Mouse (Mus musculus) frontal cortex, adult 2 months (tissue): ENCODE measurements around the gene Ttc9b. TPM values are rescaled to one million over a fixed set of nuclear protein-coding genes. Genes with fewer than 3 reads are reported as not detected.
"Not testable (repeated sequence)": the region's sequence is repeated elsewhere in the genome, so short reads cannot be mapped to it uniquely, and the experiment has no call there.

Experiments used
- DNase-seq, 2 experiments: peaks; one replicate each; pipeline ENCODE4 v3.0.0; 2022; ENCODE audit warnings: low spot score in 1 of 2; ENCODE audit errors: extremely low spot score in 1 of 2
- polyA plus RNA-seq: library from polyadenylated mRNA; depleted of rRNA; stranded (reverse); fragments of >200 nt; gene quantifications from 2 replicates; pipeline ENCODE4 v1.2.3, GENCODE M21; 2012

Ttc9b gene
- polyA plus RNA-seq, 1 experiment: 139 TPM

DNA sequence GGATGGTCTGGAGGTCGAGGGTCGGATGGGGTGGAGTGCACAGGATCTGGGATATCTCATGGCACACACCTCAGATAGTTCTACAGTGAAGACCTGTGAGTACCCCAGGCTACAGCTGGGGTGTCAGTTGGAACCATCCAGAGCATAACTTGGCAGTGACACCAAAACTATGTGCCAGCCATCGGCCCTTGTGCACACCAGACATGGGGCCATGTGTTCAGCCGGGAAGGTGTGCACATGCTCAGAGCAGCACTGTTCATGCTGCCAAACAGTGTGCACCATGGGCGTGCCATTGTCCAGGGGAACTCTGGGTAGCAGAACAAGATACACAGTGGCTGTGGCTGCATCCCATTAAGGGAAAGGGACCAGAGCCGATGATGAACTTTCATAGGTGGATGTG lies 19.0 kb upstream of the Ttc9b start:
- DNase-seq: no peak

DNA sequence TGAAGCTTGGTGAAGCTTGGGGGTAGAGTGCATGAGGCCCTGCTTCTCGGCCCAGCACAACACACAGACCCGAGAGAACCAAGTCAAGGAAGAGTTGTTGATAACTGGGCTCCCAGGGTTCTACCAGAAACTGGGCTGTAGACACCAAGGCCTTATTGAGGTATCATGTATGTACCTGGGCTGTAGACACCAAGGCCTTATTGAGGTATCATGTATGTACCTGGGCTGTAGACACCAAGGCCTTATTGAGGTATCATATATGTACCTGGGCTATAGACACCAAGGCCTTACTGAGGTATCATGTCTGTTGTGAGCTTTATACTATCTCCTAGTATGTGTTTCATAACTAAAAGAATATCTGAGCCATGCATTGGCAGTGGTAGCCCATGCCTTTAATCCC lies 18.6 kb upstream of the Ttc9b start:
- DNase-seq: not testable (repeated sequence)

DNA sequence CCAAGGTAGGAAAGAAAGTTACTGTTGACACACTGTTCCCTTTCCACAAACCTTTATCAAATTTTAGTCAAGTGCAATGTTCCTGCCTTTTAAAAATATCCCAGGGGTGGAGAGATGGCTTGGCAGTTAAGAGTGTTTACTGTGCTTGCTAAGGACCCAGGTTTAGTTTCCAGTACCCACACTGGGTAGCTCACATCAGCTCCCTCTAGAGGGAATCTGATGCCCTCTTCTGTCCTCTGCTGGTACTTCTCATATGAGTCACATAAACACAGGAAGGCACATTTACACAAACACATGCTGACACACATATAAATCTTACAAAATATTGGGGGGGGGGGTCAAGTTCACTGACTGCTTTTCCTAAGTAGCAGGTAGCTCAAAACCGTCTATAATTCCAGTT lies 9.2 kb upstream of the Ttc9b start:
- DNase-seq: no peak

DNA sequence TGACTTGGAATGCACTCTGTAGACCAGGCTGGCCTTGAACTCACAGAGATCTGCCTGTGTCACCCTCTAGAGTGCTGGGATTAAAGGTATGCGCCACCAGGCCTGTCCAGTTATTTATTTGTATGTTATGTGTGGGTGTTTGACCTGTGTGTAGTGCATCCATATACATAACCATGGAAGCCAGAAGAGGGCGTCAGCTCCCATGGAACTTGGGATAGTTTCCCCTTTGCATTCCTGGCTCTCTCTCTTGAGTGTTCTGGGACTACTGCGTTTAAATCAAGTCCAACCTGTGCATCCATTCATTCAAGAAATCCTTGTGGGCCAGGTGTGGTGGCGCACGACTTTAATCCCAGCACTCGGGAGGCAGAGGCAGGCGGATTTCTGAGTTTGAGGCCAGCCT lies 7.2 kb upstream of the Ttc9b start:
- no peak for DNase-seq

DNA sequence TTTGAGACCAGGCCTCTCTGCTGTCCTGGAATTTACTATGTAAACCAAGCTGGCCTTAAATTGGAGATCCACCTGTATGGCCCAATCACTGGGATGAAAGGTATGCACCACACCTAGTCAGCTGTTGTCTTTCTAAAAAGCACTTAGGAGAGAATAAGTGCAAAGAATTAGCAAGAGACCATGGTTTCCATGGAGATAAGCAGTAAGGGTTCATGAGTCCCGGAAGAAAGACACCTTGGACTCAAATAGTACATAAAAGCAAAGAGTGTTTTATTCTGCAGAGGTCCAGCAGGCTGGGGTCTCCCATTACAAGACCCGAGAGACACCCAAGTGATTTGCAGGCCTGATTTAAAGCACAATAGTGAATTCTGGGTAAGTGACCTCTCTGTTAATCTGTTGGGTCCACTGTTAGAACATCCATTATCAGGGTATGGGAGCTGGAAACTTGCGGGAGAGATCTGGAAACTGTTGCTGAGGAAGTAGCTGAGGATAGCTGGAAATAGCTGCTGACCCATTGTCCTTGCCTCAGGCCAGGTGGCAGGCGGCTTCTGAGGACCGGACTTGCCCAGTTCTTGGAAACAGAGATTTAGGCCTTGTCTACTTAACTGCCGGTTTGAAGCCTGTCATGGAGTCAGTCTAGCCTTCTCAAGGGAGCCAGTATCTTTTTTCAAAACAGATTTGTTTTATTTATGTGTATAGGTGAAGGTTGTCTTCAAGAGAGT lies 6.3 kb upstream of the Ttc9b start:
- DNase-seq: no peak

DNA sequence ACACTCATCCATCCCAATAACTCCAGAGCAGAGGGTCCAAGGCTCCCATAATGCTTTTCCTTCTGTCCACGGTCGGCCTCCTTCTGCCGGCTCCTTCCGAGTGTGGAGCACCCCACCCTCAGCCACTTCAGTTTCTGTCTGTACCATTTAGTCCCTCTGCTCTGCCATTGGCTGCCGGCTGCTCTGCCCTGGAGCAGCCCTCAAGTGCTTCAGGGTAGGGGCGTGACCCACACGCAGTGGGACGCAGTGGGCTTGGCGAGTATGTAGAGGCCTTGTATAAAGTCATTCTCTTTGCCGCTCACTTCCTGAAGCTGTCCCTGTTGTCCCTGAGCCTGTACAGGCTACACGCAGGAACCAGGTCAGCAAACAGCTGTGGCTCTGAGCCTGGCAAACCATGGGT lies 4.0 kb upstream of the Ttc9b start:
- DNase-seq: no peak

DNA sequence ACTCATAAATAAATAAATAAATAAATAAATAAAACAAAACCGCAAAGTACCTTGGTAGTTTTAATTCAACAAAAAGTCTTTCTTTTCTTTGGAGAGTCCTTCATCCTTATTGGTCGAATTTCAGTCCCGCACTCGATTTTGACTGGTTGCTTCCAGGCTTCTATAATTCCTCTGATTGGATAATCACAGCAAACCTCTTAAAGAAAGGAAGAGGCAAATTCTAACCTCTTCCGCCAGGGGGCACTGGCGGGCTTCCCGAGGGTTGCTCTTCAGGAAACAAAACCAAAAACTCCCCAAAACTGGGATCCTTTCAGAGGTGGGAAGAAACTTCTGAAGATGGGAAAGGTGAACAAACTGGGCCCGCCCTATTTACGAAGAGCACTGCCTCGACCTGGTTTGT lies 2.8 kb upstream of the Ttc9b start:
- peak; percentile 70 to 89 for DNase-seq

DNA sequence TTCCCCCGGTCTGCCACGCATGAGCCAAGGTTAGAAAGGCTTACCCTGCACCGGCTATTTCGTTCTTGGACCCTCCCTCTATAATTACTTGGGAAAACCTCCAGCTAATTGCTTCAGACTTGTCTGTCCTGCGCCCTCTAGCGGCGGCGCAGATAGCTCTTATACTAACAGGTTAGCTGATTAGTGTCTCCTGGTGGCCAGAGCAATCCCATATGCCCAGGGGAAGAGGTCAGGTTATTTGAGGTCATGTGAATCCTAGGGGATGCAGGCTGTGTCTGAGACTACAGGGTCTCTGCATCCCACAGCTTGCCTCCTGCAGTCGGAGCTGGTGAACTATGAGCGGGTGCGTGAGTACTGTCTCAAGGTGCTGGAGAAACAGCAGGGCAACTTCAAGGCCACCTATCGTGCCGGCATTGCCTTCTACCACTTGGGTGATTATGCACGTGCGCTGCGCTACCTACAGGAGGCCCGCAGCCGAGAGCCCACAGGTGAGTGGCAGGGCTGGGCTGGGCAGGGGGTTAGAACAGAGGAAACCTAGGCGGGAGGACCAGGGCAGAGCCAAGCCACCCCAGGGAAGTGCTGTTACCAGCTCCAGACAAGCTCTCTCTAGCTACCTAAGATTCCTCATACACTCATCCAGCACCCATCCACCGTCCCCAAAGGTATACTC lies 1.0 kb downstream of the Ttc9b start:
- peak; percentile 62 to 80 for DNase-seq

DNA sequence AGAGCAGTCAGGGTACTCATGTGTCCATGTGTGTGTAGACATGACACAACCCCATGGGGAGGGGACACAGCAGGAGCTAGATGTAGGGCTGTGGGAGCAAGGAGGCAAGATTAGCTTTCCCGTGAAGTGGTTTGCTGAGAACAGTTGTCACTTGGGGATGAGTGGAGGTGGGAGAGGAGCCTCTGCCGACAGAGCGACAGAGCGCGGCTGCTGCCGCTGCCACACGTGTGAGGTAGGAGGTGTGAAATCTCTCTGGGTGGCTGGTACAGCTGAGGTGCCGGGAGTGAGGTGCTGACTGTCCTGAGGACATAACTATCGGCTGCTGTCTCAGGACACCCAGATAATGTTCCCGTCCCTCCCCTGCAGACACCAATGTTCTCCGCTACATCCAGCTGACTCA lies 1.8 kb downstream of the Ttc9b start:
- DNase-seq: peak; percentile 67 to 71

DNA sequence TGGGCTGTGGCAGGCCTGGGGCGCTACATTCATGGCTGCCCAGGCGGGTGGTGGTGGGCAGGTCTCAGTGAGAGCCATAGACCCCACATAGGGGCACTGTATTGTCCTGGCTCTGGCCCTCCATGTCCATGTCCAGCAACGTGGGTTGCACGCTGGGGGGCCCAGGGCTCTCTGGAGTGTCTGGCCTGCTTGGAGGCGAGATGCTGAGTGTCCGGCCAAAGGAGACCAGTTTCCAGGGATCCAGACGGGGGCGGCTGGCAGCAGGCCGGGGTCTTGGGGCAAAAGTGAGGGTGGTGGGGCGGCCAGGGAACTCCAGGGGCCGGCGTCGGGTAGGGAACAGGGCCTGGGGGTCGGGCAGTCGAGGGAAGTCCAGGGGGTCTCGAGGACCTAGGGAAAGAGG lies 2.9 kb downstream of the Ttc9b start:
- no peak for DNase-seq

DNA sequence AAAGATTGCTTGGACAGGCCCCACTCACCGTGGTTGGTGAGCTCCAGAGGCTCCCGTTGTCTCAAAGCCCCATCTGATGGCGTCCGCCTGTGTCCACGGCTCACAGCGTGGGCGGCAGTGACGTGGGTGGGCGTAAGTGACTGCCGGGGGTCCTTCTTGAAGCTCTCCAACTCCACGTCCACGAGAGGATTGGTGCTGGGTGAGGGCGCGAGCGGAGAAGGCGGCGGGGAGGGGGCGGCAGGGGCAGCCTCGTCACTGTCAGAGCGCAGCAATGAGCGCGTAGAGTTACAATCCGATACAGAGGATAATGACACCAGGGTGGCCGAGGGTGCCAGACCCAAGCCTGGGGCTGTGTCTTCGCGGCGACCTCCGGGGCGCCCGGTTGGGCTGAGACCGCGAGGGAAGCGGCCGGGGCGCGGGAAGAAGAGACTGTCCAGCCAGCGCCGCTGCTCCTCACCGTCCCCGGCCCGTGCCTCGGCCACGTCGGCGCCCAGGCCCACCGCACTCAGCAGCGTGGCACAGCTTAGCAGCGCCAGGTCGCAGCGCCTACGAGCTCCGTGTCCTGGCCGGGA lies 4.2 kb downstream of the Ttc9b start:
- no peak for DNase-seq

DNA sequence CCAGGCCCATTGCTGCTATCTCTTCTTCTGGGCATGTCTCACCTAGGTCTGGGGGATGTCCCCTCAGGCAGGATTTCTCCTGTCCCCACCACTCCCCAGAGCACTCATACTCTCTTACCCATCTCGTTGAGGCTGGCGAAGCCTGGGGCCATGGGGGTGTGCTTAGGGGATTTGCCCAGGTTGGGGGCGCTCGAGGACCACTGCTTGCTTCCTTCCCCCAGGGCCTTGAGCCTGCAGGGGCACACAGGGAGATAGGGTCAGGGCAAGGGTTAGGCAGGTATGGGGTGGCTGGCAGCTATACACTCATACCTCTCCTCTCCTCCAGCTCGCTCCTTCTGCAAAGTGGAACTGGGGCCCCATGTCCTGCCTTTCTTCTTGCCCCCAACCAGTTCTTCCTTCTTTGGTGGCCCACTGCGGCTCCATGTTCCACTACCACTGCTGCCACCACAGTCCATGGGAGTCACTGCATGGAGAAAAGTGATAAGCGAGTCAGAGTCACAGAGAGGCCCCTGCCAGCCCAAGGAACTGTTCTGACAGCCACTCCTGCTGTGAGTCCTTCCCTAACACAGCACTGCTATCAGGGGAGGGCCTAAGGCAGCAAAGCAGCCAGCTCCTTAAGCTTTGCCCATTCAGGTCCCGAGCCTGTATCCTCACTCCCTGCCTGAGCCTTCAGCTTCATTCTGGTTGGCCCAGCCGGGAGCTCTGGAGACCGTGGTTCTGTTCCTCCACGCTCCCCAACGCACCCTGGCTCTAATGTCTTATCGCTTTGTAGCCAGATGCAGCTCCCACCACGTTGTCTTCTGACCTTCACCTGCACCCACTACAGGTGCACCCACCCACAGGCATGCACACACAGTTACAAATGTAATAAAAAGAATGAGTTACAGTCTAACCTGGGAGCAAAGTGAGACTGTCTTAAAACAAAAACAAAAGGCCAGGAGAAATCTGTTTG lies 5.3 kb downstream of the Ttc9b start:
- DNase-seq: no peak

DNA sequence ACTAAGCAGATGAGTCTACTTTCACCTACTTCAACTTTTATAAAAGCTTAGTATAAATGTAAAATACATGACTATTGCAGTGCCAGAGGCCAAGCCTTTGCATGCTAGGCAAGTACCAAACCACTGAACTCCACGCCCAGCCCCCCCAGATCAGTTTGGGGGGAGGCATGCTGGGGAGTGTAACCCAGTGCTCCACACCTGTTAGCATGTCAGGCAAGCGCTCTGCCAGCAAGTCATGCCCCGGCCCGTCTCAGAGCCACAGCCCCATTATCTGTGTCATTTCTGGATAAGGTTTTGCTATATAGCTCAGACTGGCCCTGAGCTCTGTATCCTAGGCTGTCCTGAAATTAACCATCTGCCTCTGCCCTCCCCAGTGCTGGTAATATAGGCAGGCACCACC lies 8.3 kb downstream of the Ttc9b start:
- DNase-seq: no peak

DNA sequence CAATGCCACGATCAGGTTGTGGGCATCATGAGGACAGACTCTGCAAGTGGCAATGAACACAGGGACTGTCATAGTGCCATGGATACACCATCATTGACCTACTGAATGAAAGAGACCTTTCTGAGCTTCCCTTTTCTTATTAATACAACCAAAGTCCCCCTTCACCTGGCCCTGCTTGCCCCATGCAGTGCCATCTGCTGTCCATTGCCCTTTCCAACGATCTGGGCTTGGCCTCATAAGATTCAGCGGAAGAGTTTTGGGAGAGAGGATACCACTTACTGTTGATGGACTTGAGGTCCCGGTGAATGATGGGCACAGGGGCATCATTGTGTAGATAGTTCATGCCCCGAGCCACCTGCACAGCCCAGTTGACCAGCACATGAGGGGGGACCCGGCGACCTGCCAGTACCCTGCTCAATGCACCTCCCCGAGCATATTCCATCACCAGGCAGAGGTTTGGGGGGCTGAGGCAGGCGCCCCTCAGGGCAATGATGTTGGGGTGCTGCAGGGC lies 19.4 kb downstream of the Ttc9b start:
- no peak for DNase-seq

DNA sequence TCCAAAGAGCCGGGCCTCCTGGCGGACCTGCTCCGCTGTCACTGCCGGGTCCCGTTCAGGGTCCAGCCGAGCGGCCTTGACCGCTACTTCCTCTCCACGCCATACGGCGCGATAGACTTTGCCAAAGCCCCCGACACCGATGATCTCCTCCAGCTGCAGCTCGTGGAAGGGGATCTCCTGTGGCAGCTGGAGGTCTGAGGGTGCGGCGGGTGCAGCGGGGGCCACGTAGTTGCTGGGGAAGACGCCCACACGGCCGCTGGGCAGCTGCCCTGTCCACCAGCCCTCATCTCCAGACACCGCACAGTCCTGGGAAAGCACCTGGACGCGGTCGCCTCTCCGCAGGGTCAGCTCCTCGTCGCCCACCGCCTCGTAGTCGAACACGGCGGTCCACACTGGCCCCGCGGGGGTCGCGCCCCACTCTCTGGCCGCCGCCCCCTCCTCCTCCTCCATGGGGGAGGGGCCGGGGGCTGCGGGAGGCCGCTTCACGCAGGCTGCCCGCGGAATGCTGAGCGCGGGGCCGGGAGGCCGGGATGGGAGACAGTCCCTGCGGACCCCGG lies 19.9 kb downstream of the Ttc9b start:
- DNase-seq: no peak

DNA sequence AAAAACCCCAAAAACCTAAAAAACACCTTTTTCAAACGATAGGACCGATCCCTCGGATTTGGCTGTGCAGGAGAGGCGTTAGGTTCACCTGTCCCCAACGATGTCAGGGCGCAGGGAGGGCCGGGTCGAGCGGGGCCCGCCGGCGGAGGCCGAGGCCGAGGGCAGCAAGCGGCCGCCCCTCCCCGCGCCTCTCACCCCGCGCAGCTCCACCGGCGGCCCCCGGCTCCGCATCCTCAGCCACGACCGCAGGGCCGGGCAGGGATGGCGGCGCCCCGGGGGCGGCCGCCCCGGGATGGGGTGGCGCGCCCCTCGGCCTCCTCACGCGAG lies 20.4 kb downstream of the Ttc9b start:
- no peak for DNase-seq

DNA sequence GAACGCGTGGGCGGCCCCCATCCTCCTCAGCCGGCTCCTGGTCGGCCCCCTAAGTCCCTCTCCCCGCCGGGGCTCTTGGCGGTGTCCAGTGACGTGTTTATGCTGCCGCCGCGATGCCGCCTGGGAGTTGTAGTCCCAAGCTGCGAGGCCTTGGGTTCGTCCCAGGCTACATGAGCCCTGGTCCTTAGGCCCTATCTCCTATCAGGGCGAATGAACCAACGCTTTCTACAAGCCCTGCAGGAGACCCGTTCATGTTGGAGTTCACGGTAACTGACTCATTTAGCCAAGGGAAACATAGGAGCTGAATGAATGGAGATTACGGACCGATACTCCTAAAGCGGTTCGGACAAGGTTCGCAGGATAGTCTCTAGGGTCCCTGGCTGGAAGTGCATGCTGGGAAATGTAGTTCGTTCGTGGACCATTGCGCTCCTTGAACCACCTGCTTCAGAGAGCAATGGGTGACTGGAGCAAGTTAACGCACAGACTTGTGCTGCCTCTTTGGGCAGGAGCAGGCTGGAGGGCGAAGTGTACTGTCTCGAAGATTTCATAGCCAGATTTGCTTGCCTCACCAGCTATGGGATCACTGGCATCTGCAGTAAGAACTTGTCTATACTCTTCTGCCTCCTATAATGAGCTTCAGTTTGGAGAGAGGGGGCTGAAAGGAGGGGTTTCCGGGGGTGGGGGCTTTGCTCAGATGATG lies 21.0 kb downstream of the Ttc9b start, which contains the start of gene Map3k10:
Map3k10 (minus strand) TSS at position 77 of the 700 bp plus-strand sequence.
- peak; percentile 90 to 95 for DNase-seq

DNA sequence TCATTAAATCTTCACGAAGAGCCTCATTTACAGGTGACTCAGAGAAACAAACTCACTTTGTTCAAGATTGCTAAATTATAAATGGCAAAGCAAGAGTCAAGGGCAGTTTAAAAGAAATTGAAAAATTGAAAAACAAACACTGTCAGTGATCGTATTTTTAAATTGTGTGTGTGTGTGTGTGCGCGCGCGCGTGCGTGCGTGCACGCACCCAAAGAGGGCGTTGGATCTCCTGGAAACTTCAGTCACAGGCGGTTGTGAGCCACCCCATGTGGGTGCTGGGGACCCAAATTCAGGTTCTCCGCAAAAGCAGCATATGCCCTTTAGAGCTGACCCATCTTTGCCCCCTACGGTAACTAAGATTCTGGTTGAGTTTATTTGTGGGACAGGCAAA lies 21.5 kb downstream of the Ttc9b start:
- no peak for DNase-seq

DNA sequence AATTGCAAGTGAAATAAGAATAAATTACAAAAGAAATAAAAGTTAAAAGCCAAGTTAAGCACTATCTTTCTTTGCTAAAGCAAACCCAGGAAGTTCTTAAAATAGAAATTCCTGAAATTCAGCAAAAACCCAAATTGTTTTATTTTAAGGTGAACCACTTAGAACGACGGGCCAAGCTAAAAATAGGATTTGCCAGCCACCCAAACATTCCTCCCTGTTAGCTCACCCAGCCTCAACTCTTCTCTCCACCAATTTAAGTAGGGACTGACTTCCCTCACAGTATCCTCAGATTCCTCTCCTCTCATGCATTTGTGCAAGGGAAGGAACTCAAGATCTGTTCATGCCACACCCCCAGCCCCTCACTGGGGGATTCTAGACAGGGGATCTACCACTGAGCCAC lies 29.5 kb downstream of the Ttc9b start:
- no peak for DNase-seq

DNA sequence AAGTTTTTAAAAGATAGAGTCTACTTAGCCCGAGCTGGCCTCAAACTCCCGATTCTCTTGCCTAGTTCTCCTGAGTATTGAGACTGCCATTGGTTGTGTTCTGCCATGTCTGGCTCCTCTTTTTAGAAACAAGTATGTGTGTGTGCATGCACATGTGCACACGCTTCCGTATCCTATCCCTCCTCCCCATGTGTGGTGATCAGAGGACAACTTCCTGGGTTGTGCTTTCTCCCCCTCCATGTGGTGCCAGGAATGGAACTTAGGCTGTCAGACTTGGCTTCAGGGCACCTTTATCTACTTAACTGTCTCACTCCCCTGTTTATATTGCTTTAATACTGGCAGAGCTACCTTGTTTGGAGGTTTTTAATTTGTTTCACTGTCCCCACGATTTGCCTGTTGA lies 31.5 kb downstream of the Ttc9b start:
- DNase-seq: no peak
